Mouse (Mus musculus): ENCODE measurements around the gene Apmap. TPM values are rescaled to one million over a fixed set of nuclear protein-coding genes. Genes with fewer than 3 reads are reported as not detected.

Gene Apmap
- 20.5 and 30.4 TPM in 2 replicates for polyA plus RNA-seq (2012; rRNA removed)

DNA sequence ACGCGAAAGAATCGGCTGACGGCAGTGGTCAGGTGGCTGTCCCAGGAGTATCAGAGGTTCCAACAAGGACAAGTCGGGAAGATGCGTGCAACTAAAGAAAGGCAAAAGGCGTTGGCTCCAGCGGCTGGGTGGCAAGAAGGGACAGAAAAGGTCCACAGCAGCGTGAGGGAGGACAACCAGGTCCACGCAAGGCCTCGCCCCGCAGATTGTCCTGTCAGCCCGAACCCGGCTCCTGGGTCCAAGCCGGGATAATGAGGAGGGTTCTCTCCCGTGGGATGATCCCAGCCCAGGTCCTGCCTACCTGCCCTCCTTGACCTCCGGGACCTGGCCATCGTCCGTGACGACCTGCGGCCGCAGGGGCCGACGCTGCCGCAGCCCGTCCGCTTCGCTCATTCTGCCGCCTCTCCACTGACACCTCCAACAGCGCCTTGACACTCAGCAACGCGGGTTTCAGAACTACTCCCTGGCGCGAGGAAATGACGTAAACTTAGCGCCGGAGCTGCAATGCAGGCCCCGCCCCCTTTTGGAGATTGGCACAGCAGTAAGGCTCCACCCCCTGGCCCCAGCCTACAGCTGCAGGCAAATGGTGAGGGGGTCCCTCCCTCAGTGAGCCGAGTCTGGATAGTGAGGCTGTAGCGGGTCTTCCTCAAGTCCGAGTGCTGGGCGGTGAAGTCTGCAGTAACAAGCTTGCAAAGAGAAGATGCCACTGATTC lies at the start of gene Apmap:
TSS of gene Apmap (minus strand) at position 481 of the 713 bp plus-strand sequence.
- under 1% methylated on average over 42 of the region's 42 CpGs for WGBS
- DNase-seq (ENCODE audit: low read depth in 1 of 2, low spot score in 2 of 2): peak; percentile 92 to 95
- H3K27me3 ChIP-seq (ENCODE audit: control insufficient read depth, insufficient read depth, low read length): no peaks in the 10 kb centered on the region
- no peaks in the 10 kb centered on the region for H3K36me3 ChIP-seq (ENCODE audit: control insufficient read depth, insufficient read depth, low read length)
- no peak within 1 kb of the TSS for H3K27ac ChIP-seq (ENCODE audit: insufficient read depth, low read length)
- TF ChIP-seq POLR2A (IDR thresholded peaks at IDR 0.05; ENCODE audit: low read depth, low read length) (no peak), CTCF (IDR thresholded peaks at IDR 0.05; ENCODE audit: extremely low read depth, insufficient read depth, insufficient read length, insufficient replicate concordance) (no peak)
- peak within 1 kb of the TSS; percentile 74 for H3K4me3 ChIP-seq (ENCODE audit: extremely low read depth, insufficient read depth, insufficient read length)
- peaks cover 3% of the 10 kb centered on the region; the same call in 1 of the 2 replicates for H3K4me1 ChIP-seq (ENCODE audit: control insufficient read depth, insufficient read depth, insufficient read length)

- Histone ChIP-seq H3K27me3 (ENCODE audit: control insufficient read depth, insufficient read depth, low read length) (no peaks in the 10 kb centered on the region), H3K4me1 (ENCODE audit: control insufficient read depth, insufficient read depth, insufficient read length) (no peaks in the 10 kb centered on the region; the same call in 1 of the 2 replicates), H3K36me3 (ENCODE audit: control insufficient read depth, insufficient read depth, low read length) (peaks cover 17% of the 10 kb centered on the region), H3K27ac (ENCODE audit: insufficient read depth, low read length) (no peak overlapping the region), H3K4me3 (ENCODE audit: extremely low read depth, insufficient read depth, insufficient read length) (no peak overlapping the region)
- no peak for TF ChIP-seq POLR2A (IDR thresholded peaks at IDR 0.05; ENCODE audit: low read depth, low read length)
- no peak for TF ChIP-seq CTCF (IDR thresholded peaks at IDR 0.05; ENCODE audit: extremely low read depth, insufficient read depth, insufficient read length, insufficient replicate concordance)
- 48% methylated on average over 8 of the region's 8 CpGs for WGBS
- no peak for DNase-seq (ENCODE audit: low read depth in 1 of 2, low spot score in 2 of 2)
Measured at GRCm38 (mm10) chr2:150656975-150657768, 48.8 kb upstream of the Apmap start.

- H3K4me1 ChIP-seq (ENCODE audit: control insufficient read depth, insufficient read depth, insufficient read length): no peaks in the 10 kb centered on the region; the same call in 1 of the 2 replicates
- no peak overlapping the region for H3K27ac ChIP-seq (ENCODE audit: insufficient read depth, low read length)
- 90% methylated on average over 3 of the region's 3 CpGs for WGBS
- H3K4me3 ChIP-seq (ENCODE audit: extremely low read depth, insufficient read depth, insufficient read length): no peak overlapping the region
- peaks cover 17% of the 10 kb centered on the region for H3K36me3 ChIP-seq (ENCODE audit: control insufficient read depth, insufficient read depth, low read length)
- DNase-seq (ENCODE audit: low read depth in 1 of 2, low spot score in 2 of 2): no peak
- TF ChIP-seq CTCF (IDR thresholded peaks at IDR 0.05; ENCODE audit: extremely low read depth, insufficient read depth, insufficient read length, insufficient replicate concordance) (no peak), POLR2A (IDR thresholded peaks at IDR 0.05; ENCODE audit: low read depth, low read length) (no peak)
- H3K27me3 ChIP-seq (ENCODE audit: control insufficient read depth, insufficient read depth, low read length): no peaks in the 10 kb centered on the region
Measured at GRCm38 (mm10) chr2:150656112-150656511, 47.7 kb upstream of the Apmap start.

DNA sequence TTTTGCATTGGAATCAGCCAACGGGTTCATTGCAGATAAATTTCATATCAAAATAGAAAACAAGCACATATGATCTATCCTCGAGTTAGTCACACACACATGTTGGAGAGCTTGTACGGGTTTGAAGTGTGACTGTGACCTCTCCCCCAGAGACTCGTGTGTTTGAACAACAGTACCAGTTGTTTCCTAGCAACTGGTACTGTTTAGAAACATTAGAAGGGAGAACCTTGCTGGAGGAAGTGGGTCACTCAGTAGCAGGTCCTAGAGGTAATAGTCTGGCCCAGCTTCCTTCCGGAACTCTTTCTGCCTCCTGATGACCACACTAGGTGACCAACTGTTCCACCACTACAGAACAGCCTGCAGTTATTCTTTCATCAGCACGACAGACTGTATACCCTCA lies 46.9 kb upstream of the Apmap start:
- no peak overlapping the region for H3K27ac ChIP-seq (ENCODE audit: insufficient read depth, low read length)
- 80% methylated on average over 6 of the region's 6 CpGs for WGBS
- no peak for TF ChIP-seq CTCF (IDR thresholded peaks at IDR 0.05; ENCODE audit: extremely low read depth, insufficient read depth, insufficient read length, insufficient replicate concordance)
- no peak for TF ChIP-seq POLR2A (IDR thresholded peaks at IDR 0.05; ENCODE audit: low read depth, low read length)
- no peaks in the 10 kb centered on the region; the same call in 1 of the 2 replicates for H3K4me1 ChIP-seq (ENCODE audit: control insufficient read depth, insufficient read depth, insufficient read length)
- H3K36me3 ChIP-seq (ENCODE audit: control insufficient read depth, insufficient read depth, low read length): peaks cover 15% of the 10 kb centered on the region
- no peaks in the 10 kb centered on the region for H3K27me3 ChIP-seq (ENCODE audit: control insufficient read depth, insufficient read depth, low read length)
- DNase-seq (ENCODE audit: low read depth in 1 of 2, low spot score in 2 of 2): no peak
- H3K4me3 ChIP-seq (ENCODE audit: extremely low read depth, insufficient read depth, insufficient read length): no peak overlapping the region

DNA sequence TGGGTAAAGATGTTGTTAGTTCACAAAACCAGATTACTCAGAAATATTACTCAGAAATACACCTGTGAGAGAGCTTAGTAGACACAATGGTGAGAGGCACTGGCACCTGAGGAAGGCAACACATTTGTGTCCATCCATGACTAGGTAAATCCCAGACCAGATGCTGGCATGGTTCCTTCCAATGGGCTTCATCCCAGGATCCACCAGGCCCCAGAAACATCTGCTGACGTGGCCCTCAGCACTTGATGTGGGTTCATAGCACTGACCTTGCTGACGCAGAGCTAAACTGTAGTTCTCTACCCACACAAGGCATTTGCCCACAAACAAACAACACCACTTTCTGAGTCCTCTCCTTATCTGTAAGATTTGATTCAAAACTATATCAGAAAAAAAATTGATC lies 46.4 kb upstream of the Apmap start:
- WGBS: 95% methylated on average over 2 of the region's 2 CpGs
- Histone ChIP-seq H3K4me1 (ENCODE audit: control insufficient read depth, insufficient read depth, insufficient read length) (no peaks in the 10 kb centered on the region; the same call in 1 of the 2 replicates), H3K27me3 (ENCODE audit: control insufficient read depth, insufficient read depth, low read length) (no peaks in the 10 kb centered on the region), H3K27ac (ENCODE audit: insufficient read depth, low read length) (no peak overlapping the region), H3K4me3 (ENCODE audit: extremely low read depth, insufficient read depth, insufficient read length) (no peak overlapping the region), H3K36me3 (ENCODE audit: control insufficient read depth, insufficient read depth, low read length) (peaks cover 15% of the 10 kb centered on the region)
- TF ChIP-seq POLR2A (IDR thresholded peaks at IDR 0.05; ENCODE audit: low read depth, low read length) (no peak), CTCF (IDR thresholded peaks at IDR 0.05; ENCODE audit: extremely low read depth, insufficient read depth, insufficient read length, insufficient replicate concordance) (no peak)
- no peak for DNase-seq (ENCODE audit: low read depth in 1 of 2, low spot score in 2 of 2)

GRCm38 (mm10) chr2:150651366-150651765 lies 43.0 kb upstream of the Apmap start:
- WGBS: 46% methylated on average over 9 of the region's 9 CpGs
- H3K27me3 ChIP-seq (ENCODE audit: control insufficient read depth, insufficient read depth, low read length): no peaks in the 10 kb centered on the region
- DNase-seq (ENCODE audit: low read depth in 1 of 2, low spot score in 2 of 2): no peak
- H3K27ac ChIP-seq (ENCODE audit: insufficient read depth, low read length): no peak overlapping the region
- H3K4me1 ChIP-seq (ENCODE audit: control insufficient read depth, insufficient read depth, insufficient read length): peaks cover 16% of the 10 kb centered on the region; the same call in 1 of the 2 replicates
- TF ChIP-seq CTCF (IDR thresholded peaks at IDR 0.05; ENCODE audit: extremely low read depth, insufficient read depth, insufficient read length, insufficient replicate concordance): no peak
- TF ChIP-seq POLR2A (IDR thresholded peaks at IDR 0.05; ENCODE audit: low read depth, low read length): no peak
- H3K4me3 ChIP-seq (ENCODE audit: extremely low read depth, insufficient read depth, insufficient read length): no peak overlapping the region
- no peaks in the 10 kb centered on the region; the same call in 1 of the 2 replicates for H3K36me3 ChIP-seq (ENCODE audit: control insufficient read depth, insufficient read depth, low read length)

Measured in spleen, adult 2 months (tissue).